Mouse (Mus musculus) forebrain, embryonic 14.5 days (tissue): ENCODE data around the gene Gm20388. TPM values are rescaled to one million over a fixed set of nuclear protein-coding genes. Genes with fewer than 3 reads are reported as not detected.

Experiments
- ATAC-seq: fragments of 200-750 bp; cut with Nextera tagmentation; 2 replicates; pipeline ENCODE4 v1.8.0; 2017; ENCODE audit warnings: mild to moderate bottlenecking, moderate library complexity
- DNase-seq: peaks from one replicate; pipeline ENCODE4 v3.0.0-alpha.2; 2015; ENCODE audit warnings: low spot score
- H3K27ac ChIP-seq: fragments of 300-500 bp; sonication (generic); 2 replicates; pipeline ENCODE4 v1.5.1; 2014; ENCODE audit warnings: low read depth, mild to moderate bottlenecking, control low read depth, low read length, moderate library complexity
- H3K27me3 ChIP-seq: fragments of 300-500 bp; sonication (generic); replicated peaks from 2 replicates; pipeline ENCODE4 v1.6.1; 2014; ENCODE audit warnings: low read length, control low read depth, mixed read lengths; ENCODE audit not compliant: control insufficient read depth, insufficient read depth
- H3K36me3 ChIP-seq: fragments of 300-500 bp; sonication (generic); 2 replicates; pipeline ENCODE4 v1.6.1; 2014; ENCODE audit warnings: low read length, control low read depth; ENCODE audit not compliant: control insufficient read depth, insufficient read depth
- H3K4me1 ChIP-seq: fragments of 300-500 bp; sonication (generic); 2 replicates; pipeline ENCODE4 v1.6.1; 2014; ENCODE audit warnings: antibody characterized with exemption, low read length, control low read depth; ENCODE audit not compliant: control insufficient read depth, insufficient read depth
- H3K4me2 ChIP-seq: fragments of 300-500 bp; sonication (generic); 2 replicates; pipeline ENCODE4 v1.6.1; 2014; ENCODE audit warnings: mild to moderate bottlenecking, control low read depth, low read length
- H3K4me3 ChIP-seq: fragments of 300-500 bp; sonication (generic); 2 replicates; pipeline ENCODE4 v1.5.1; 2014; ENCODE audit warnings: low read depth, low read length, control low read depth
- H3K9ac ChIP-seq: fragments of 300-500 bp; sonication (generic); 2 replicates; pipeline ENCODE4 v1.6.1; 2014; ENCODE audit warnings: mild to moderate bottlenecking, low read length, control low read depth, moderate library complexity
- H3K9me3 ChIP-seq: fragments of 300-500 bp; sonication (generic); replicated peaks from 2 replicates; pipeline ENCODE4 v1.6.1; 2016; ENCODE audit warnings: low read length, control low read depth, mixed read lengths; ENCODE audit not compliant: control insufficient read depth
- WGBS: fragments of 180-500 bp; shearing (Covaris S2); extraction: QIAGEN DNeasy Blood & Tissue Kit; methylation state at CpG from one replicate; pipeline ENCODE4 v1.1.7; 2014; 5-methylcytosine and 5-hydroxymethylcytosine counted together
- polyA plus RNA-seq: library from polyadenylated mRNA; unstranded; fragments of >200 nt; fragmentation: Nextera tagmentation; extraction: Ambion mirVana; gene quantifications from 2 replicates; pipeline ENCODE4 v1.2.1, GENCODE M21; 2014

Gm20388 gene
- polyA plus RNA-seq, 1 experiment from 2014 or later, result 7.4 TPM

- no peak overlapping the region for H3K27ac ChIP-seq
- no peak overlapping the region for H3K4me3 ChIP-seq
- H3K36me3 ChIP-seq, result no peaks in the 10 kb centered on the region
- H3K9ac ChIP-seq, result no peak overlapping the region
- no peak overlapping the region for H3K4me2 ChIP-seq
- 70% methylated on average over 7 of the region's 7 CpGs for WGBS
- no peaks in the 10 kb centered on the region for H3K4me1 ChIP-seq
- no peak for DNase-seq
- no peaks in the 10 kb centered on the region for H3K9me3 ChIP-seq
- no peaks in the 10 kb centered on the region for H3K27me3 ChIP-seq
- ATAC-seq, result no peak
These were observed 1324.3 kb downstream of the Gm20388 start for GRCm38 (mm10) chr8:121234915-121235314.

GRCm38 (mm10) chr8:121239640-121240039 is 1329.0 kb downstream of the Gm20388 start:
- H3K36me3 ChIP-seq, result no peaks in the 10 kb centered on the region
- no peak overlapping the region for H3K27ac ChIP-seq
- 83% methylated on average over 6 of the region's 6 CpGs for WGBS
- ATAC-seq (no peak), DNase-seq (no peak)
- no peak overlapping the region for H3K4me3 ChIP-seq
- H3K4me1 ChIP-seq, result peaks cover 23% of the 10 kb centered on the region
- H3K9ac ChIP-seq, result no peak overlapping the region
- no peaks in the 10 kb centered on the region for H3K27me3 ChIP-seq
- H3K9me3 ChIP-seq, result no peaks in the 10 kb centered on the region
- H3K4me2 ChIP-seq, result no peak overlapping the region

- Histone ChIP-seq H3K27me3 (no peaks in the 10 kb centered on the region), H3K9me3 (no peaks in the 10 kb centered on the region), H3K4me3 (no peak overlapping the region), H3K27ac (0 out of 2 replicates have a peak overlapping the region, but pooled peaks have one; percentile 33), H3K9ac (peak overlapping the region; percentile 32; the same call in 1 of the 2 replicates), H3K4me2 (peak overlapping the region; percentile 1; the same call in 1 of the 2 replicates), H3K4me1 (peaks cover 23% of the 10 kb centered on the region), H3K36me3 (no peaks in the 10 kb centered on the region)
- peak; percentile 79 for ATAC-seq
- peak; percentile 76 for DNase-seq
- 3% methylated on average over 14 of the region's 14 CpGs for WGBS
These were observed 1331.3 kb downstream of the Gm20388 start for GRCm38 (mm10) chr8:121241761-121242552.

GRCm38 (mm10) chr8:121242671-121243070 is 1332.0 kb downstream of the Gm20388 start:
- H3K9ac ChIP-seq, result no peak overlapping the region
- H3K9me3 ChIP-seq, result no peaks in the 10 kb centered on the region
- no peak for DNase-seq
- 10% methylated on average over 13 of the region's 13 CpGs for WGBS
- no peak overlapping the region for H3K27ac ChIP-seq
- no peaks in the 10 kb centered on the region for H3K36me3 ChIP-seq
- no peak overlapping the region for H3K4me3 ChIP-seq
- no peaks in the 10 kb centered on the region for H3K27me3 ChIP-seq
- no peak for ATAC-seq
- no peak overlapping the region for H3K4me2 ChIP-seq
- peaks cover 23% of the 10 kb centered on the region for H3K4me1 ChIP-seq

- no peaks in the 10 kb centered on the region for H3K4me1 ChIP-seq
- WGBS, result 86% methylated on average over 7 of the region's 7 CpGs
- DNase-seq, result no peak
- H3K9me3 ChIP-seq, result no peaks in the 10 kb centered on the region
- H3K4me2 ChIP-seq, result no peak overlapping the region
- H3K4me3 ChIP-seq, result no peak overlapping the region
- H3K9ac ChIP-seq, result no peak overlapping the region
- no peak for ATAC-seq
- no peaks in the 10 kb centered on the region for H3K27me3 ChIP-seq
- H3K27ac ChIP-seq, result no peak overlapping the region
- no peaks in the 10 kb centered on the region for H3K36me3 ChIP-seq
These were observed 1338.2 kb downstream of the Gm20388 start for GRCm38 (mm10) chr8:121248823-121249222.

GRCm38 (mm10) chr8:121249433-121249832 is 1338.8 kb downstream of the Gm20388 start:
- no peaks in the 10 kb centered on the region for H3K9me3 ChIP-seq
- H3K36me3 ChIP-seq, result no peaks in the 10 kb centered on the region
- WGBS, result 88% methylated on average over 1 of the region's 1 CpGs
- no peak overlapping the region for H3K4me2 ChIP-seq
- ATAC-seq (no peak), DNase-seq (no peak)
- H3K4me3 ChIP-seq, result no peak overlapping the region
- H3K27me3 ChIP-seq, result no peaks in the 10 kb centered on the region
- no peak overlapping the region for H3K27ac ChIP-seq
- no peaks in the 10 kb centered on the region for H3K4me1 ChIP-seq
- H3K9ac ChIP-seq, result no peak overlapping the region

GRCm38 (mm10) chr8:121251089-121251488 is 1340.4 kb downstream of the Gm20388 start:
- no peaks in the 10 kb centered on the region for H3K27me3 ChIP-seq
- H3K4me1 ChIP-seq, result no peaks in the 10 kb centered on the region
- H3K9me3 ChIP-seq, result no peaks in the 10 kb centered on the region
- H3K27ac ChIP-seq, result no peak overlapping the region
- H3K4me2 ChIP-seq, result no peak overlapping the region
- H3K36me3 ChIP-seq, result no peaks in the 10 kb centered on the region
- DNase-seq (no peak), ATAC-seq (no peak)
- H3K4me3 ChIP-seq, result no peak overlapping the region
- WGBS, result 56% methylated on average over 11 of the region's 11 CpGs
- H3K9ac ChIP-seq, result no peak overlapping the region

GRCm38 (mm10) chr8:121255727-121256265 is 1345.2 kb downstream of the Gm20388 start:
- 73% methylated on average over 14 of the region's 14 CpGs for WGBS
- Histone ChIP-seq H3K36me3 (no peaks in the 10 kb centered on the region), H3K4me2 (no peak overlapping the region), H3K9ac (no peak overlapping the region), H3K4me1 (no peaks in the 10 kb centered on the region), H3K4me3 (no peak overlapping the region), H3K9me3 (no peaks in the 10 kb centered on the region), H3K27me3 (no peaks in the 10 kb centered on the region), H3K27ac (no peak overlapping the region)
- no peak for ATAC-seq
- no peak for DNase-seq

- no peak for DNase-seq
These were observed 1347.6 kb downstream of the Gm20388 start for GRCm38 (mm10) chr8:121258126-121258792.

More at GRCm38 (mm10) chr8:121258126-121258792, 1347.6 kb downstream of the Gm20388 start:
- no peak overlapping the region for H3K4me3 ChIP-seq
- ATAC-seq, result no peak
- no peaks in the 10 kb centered on the region for H3K36me3 ChIP-seq
- no peaks in the 10 kb centered on the region for H3K4me1 ChIP-seq
- 71% methylated on average over 21 of the region's 21 CpGs for WGBS
- H3K9me3 ChIP-seq, result no peaks in the 10 kb centered on the region
- no peak overlapping the region for H3K4me2 ChIP-seq
- no peaks in the 10 kb centered on the region for H3K27me3 ChIP-seq
- no peak overlapping the region for H3K27ac ChIP-seq
- H3K9ac ChIP-seq, result no peak overlapping the region
